Mouse (Mus musculus) lung, embryonic 14.5 days (tissue): ENCODE measurements around the gene Trmt1. TPM values are rescaled to one million over a fixed set of nuclear protein-coding genes. Genes with fewer than 3 reads are reported as not detected.

Source experiments
- ATAC-seq: fragments of 200-750 bp; cut with Nextera tagmentation; 2 replicates; pipeline ENCODE4 v1.8.0; 2017; ENCODE audit warnings: mild to moderate bottlenecking, moderate TSS enrichment, moderate library complexity; ENCODE audit not compliant: insufficient read depth
- DNase-seq: peaks from one replicate; pipeline ENCODE4 v3.0.0-alpha.2; 2015
- H3K27ac ChIP-seq: fragments of 300-500 bp; sonication (generic); 2 replicates; pipeline ENCODE4 v1.5.1; 2014; ENCODE audit warnings: low read depth, mild to moderate bottlenecking, moderate library complexity
- H3K27me3 ChIP-seq: fragments of 300-500 bp; sonication (generic); 2 replicates; pipeline ENCODE4 v1.6.1; 2014; ENCODE audit warnings: low read length, control low read depth; ENCODE audit not compliant: insufficient read depth
- H3K36me3 ChIP-seq: fragments of 300-500 bp; sonication (generic); 2 replicates; pipeline ENCODE4 v1.6.1; 2014; ENCODE audit warnings: control low read depth; ENCODE audit not compliant: insufficient read depth
- H3K4me1 ChIP-seq: fragments of 300-500 bp; sonication (generic); 2 replicates; pipeline ENCODE4 v1.6.1; 2014; ENCODE audit warnings: antibody characterized with exemption, control low read depth; ENCODE audit not compliant: insufficient read depth
- H3K4me2 ChIP-seq: fragments of 300-500 bp; sonication (generic); 2 replicates; pipeline ENCODE4 v1.6.1; 2014; ENCODE audit warnings: mild to moderate bottlenecking
- H3K4me3 ChIP-seq: fragments of 300-500 bp; sonication (generic); 2 replicates; pipeline ENCODE4 v1.5.1; 2014; ENCODE audit warnings: low read depth, low read length
- H3K9ac ChIP-seq: fragments of 300-500 bp; sonication (generic); 2 replicates; pipeline ENCODE4 v1.6.1; 2014
- H3K9me3 ChIP-seq: fragments of 300-500 bp; sonication (generic); 2 replicates; pipeline ENCODE4 v1.6.1; 2016; ENCODE audit warnings: low read depth, low read length, control low read depth
- CTCF ChIP-seq: IDR thresholded peaks from 2 replicates; pipeline ENCODE4 v1.5.1; 2016; ENCODE audit warnings: antibody characterized with exemption, low read depth
- WGBS: fragments of 180-500 bp; shearing (Covaris S2); extraction: QIAGEN DNeasy Blood & Tissue Kit; methylation state at CpG from one replicate; pipeline ENCODE4 v1.1.7; 2014; 5-methylcytosine and 5-hydroxymethylcytosine counted together
- polyA plus RNA-seq: library from polyadenylated mRNA; unstranded; fragments of >200 nt; fragmentation: Nextera tagmentation; extraction: Ambion mirVana; gene quantifications from 2 replicates; pipeline ENCODE4 v1.2.1, GENCODE M21; 2014

Trmt1 gene
- polyA plus RNA-seq, 1 experiment from 2014 or later: 68.6 TPM

DNA sequence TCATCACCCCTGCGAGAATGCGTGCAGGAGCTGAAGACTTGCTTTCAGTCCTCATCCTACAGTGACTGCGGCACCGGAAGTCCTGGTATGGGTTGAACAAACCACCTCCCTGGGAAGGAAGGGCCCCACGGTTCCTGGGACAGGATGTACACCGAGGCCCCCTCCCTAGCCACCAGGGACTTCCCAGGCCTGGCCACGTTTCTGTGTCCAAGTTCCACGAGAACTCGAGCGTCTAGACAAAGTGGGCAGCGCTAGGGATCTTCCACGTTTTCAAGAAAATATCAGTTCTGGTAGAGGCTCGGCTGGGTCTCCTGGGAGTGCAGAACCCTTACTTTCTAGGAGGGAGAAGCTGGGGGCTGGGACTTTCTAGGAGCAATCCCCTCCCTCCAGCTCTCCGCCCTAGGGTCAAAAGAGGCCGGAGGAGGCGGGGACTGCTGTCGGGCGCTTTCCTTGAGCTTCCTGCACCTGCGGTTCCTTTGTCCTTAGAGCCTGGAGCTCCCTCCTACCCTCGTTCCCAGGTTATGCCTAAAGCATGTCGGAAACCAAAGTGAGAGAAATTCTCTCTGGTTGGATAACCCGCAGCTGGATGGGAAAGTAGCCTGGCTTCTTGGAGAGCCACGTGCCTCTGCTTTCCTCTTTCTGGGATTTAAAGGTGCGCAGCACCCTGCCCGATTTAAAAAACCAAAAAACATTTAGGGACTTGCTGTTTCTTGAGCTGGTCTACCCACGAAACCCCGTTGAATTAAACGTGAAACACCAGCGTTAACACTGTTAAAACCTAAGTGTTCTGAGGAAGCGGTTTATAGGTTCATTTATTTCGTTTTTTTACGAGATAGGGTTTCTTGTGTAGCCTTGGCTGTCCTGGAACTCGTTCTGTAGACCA lies 25.9 kb upstream of the Trmt1 start:
- no peak for TF ChIP-seq CTCF
- no peaks in the 10 kb centered on the region for H3K27me3 ChIP-seq
- H3K27ac ChIP-seq: peak overlapping the region; percentile 97
- H3K4me2 ChIP-seq: peak overlapping the region; percentile 89
- ATAC-seq (no peak), DNase-seq (peak; percentile 82)
- H3K36me3 ChIP-seq: no peaks in the 10 kb centered on the region
- peak overlapping the region; percentile 93 for H3K9ac ChIP-seq
- WGBS: 3% methylated on average over 33 of the region's 33 CpGs
- no peaks in the 10 kb centered on the region for H3K9me3 ChIP-seq
- peak overlapping the region; percentile 86 for H3K4me3 ChIP-seq
- H3K4me1 ChIP-seq: peaks cover 28% of the 10 kb centered on the region

DNA sequence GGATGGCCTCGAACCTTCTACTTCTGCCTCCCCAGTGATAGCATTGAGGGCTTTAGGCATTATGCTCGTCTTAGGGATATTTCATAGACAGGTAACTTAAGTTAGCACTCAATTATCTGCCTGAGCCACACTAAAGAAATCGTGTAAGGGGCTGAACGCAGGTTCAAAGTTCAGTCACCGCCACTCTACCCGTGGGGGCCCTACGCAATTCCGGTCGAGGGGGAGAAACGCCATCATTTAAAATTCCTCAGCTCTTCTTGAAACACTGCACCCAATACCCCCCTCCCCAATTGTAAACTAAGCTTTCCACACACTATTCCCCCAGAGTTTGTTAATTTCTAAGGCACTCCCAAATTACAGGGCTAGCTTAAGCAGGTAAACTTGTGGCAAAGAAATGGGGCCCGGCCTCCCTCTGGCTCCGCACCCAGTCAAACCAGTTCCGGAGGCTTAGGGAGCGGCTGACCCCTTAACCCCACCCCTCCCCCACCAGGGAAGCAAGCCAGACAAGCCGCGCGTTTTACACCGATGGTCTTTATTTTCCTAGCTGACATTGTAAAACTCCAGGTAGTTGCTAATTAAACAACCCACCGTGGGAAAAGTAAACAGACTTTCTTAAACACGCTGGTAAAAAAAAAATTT lies 25.2 kb upstream of the Trmt1 start:
- no peak for ATAC-seq
- peak overlapping the region; percentile 86 for H3K4me3 ChIP-seq
- peak; percentile 72 for DNase-seq
- H3K9ac ChIP-seq: peak overlapping the region; percentile 93
- peak overlapping the region; percentile 97 for H3K27ac ChIP-seq
- peaks cover 30% of the 10 kb centered on the region for H3K4me1 ChIP-seq
- no peaks in the 10 kb centered on the region for H3K27me3 ChIP-seq
- H3K9me3 ChIP-seq: no peaks in the 10 kb centered on the region
- TF ChIP-seq CTCF: no peak
- H3K36me3 ChIP-seq: no peaks in the 10 kb centered on the region
- under 1% methylated on average over 20 of the region's 20 CpGs for WGBS
- peak overlapping the region; percentile 89 for H3K4me2 ChIP-seq

DNA sequence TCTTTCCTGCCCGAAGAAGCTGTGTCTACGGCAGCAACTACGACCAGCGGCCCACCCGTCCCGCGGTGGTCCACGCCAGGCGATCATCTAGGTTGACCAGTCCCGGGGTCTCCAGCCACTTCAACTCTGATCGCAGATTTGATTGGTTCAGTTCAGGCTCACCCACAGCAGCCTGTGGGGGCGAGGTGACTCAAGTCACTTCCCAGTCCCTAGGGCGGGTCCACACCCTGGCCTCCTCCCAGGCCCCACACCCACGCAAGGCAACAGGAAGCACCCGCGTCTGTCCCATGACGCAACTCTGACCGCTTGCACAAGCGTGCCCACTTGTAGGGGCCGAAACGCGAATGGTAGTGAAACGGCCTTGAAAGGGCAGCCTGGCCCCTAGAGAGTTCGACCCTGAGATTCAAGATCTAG lies 24.6 kb upstream of the Trmt1 start:
- Histone ChIP-seq H3K4me3 (peak overlapping the region; percentile 86), H3K4me1 (peaks cover 26% of the 10 kb centered on the region), H3K9ac (peak overlapping the region; percentile 93), H3K27me3 (no peaks in the 10 kb centered on the region), H3K27ac (peak overlapping the region; percentile 97), H3K4me2 (peak overlapping the region; percentile 89), H3K36me3 (no peaks in the 10 kb centered on the region), H3K9me3 (no peaks in the 10 kb centered on the region)
- ATAC-seq (0 out of 2 replicates have a peak, but pooled peaks have one; percentile 4), DNase-seq (peak; percentile 84)
- WGBS: under 1% methylated on average over 24 of the region's 24 CpGs
- no peak for TF ChIP-seq CTCF

DNA sequence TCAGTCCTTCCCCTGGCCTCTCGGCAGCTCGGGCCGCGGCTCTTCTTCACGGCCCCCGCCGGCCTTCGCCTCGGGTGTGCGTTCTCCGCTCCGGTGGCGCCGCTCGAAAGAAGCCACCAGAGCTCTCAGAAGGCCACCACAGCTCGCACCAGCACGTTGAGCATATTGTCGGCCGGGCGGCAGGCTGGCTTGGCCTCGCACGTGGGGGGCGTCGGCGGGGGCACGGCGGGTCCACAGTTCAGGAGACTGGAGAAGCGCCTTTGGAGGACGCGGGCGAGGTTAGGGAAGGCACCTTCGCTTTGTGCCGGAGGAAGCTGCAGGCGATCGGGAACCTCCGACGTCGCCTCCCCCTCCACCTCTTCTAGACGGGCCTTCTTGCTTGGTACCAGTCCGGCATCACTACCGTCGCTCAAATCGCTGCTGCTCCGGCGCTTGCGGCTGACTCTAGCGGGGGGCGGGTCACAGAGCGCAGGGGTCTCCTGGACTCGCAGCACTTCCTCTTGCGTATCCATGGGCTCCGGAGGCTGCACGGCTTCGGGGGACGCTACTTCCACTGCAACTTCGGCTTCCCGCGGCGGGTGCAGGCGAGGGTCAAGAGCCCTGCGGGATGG lies 24.0 kb upstream of the Trmt1 start:
- H3K4me3 ChIP-seq: peak overlapping the region; percentile 86
- peak overlapping the region; percentile 89 for H3K4me2 ChIP-seq
- peak overlapping the region; percentile 93 for H3K9ac ChIP-seq
- H3K9me3 ChIP-seq: no peaks in the 10 kb centered on the region
- WGBS: under 1% methylated on average over 61 of the region's 61 CpGs
- TF ChIP-seq CTCF: no peak
- no peaks in the 10 kb centered on the region for H3K27me3 ChIP-seq
- ATAC-seq: 0 out of 2 replicates have a peak, but pooled peaks have one; percentile 4
- no peaks in the 10 kb centered on the region for H3K36me3 ChIP-seq
- H3K27ac ChIP-seq: peak overlapping the region; percentile 97
- H3K4me1 ChIP-seq: peaks cover 20% of the 10 kb centered on the region
- peak; percentile 62 for DNase-seq

DNA sequence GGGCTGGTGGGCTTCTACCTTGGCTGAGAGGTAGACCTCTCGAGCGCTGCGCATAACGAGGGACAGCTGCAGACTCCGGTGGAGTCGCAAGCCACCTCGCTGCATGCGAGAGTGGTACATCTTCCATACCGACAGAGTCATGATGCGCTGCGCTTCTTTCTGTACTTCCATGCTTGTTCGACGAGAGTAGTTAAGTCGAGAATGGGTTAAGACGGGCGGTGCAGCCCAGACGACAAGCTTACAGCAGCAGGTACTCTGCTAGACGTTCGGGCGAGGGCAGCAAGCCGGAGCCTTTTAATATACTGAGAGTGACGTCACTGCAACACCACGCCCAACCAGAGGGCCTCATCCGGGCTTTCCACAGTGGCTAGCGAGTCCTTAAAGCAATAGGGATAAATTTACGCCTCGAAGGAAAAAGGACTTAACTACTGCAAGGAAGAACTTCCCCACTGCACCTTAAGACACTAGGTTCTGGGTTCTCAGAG lies 23.5 kb upstream of the Trmt1 start, which contains the start of gene Ier2:
Gene Ier2, minus strand, starts transcription at position 272 of the 485 bp plus-strand sequence.
- TF ChIP-seq CTCF: no peak
- WGBS: under 1% methylated on average over 27 of the region's 27 CpGs
- peak within 1 kb of the TSS; percentile 93 for H3K9ac ChIP-seq
- H3K27ac ChIP-seq: peak within 1 kb of the TSS; percentile 97
- H3K27me3 ChIP-seq: no peaks in the 10 kb centered on the region
- H3K9me3 ChIP-seq: no peaks in the 10 kb centered on the region
- ATAC-seq (peak; percentile 67), DNase-seq (peak; percentile 99)
- peaks cover 19% of the 10 kb centered on the region for H3K4me1 ChIP-seq
- H3K4me2 ChIP-seq: peak within 1 kb of the TSS; percentile 89
- no peaks in the 10 kb centered on the region for H3K36me3 ChIP-seq
- H3K4me3 ChIP-seq: peak within 1 kb of the TSS; percentile 86

DNA sequence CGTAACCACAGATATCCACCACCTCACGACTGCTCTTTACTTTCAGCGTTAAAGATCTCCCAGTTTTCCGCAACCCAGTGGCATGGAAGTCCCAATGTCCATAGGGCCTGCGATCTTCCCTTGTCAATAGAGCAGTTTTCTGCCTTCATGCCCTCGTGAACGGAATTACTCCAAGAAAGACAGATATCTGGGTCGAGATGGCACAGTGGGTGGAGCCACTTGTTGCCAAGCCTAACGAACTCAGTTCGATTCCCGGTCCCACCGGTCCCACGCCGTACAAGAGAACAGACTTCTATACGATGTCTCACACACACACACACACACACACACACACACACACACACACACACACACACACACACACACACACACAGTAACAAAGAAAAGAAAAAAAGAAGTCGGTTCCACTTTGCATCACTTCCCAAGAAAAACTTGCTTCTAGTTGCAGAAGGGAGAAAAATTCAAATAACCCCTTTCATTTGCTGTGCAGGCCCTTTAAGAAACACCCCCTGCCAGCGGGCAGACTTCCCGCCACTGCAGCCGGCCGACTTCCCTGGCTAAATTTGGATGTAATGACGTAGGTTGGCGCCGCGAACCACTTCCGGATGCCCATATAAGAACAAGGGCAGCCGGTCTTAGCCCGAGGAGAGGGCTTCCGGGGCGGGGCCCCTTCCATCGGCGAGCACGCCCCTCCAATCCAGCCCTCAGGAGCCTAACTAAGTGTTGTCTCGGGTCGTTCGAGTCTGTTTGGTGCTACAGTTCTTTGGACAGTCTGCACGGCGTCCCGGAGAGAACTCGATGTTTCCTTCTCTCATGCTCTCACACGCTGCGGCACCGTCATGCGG lies 22.4 kb upstream of the Trmt1 start:
- Histone ChIP-seq H3K36me3 (peaks cover 6% of the 10 kb centered on the region), H3K9me3 (no peaks in the 10 kb centered on the region), H3K4me2 (peak overlapping the region; percentile 89), H3K4me3 (peak overlapping the region; percentile 86), H3K27ac (peak overlapping the region; percentile 97), H3K9ac (peak overlapping the region; percentile 72), H3K4me1 (peaks cover 19% of the 10 kb centered on the region), H3K27me3 (no peaks in the 10 kb centered on the region)
- 3% methylated on average over 43 of the region's 43 CpGs for WGBS
- ATAC-seq (peak; percentile 81), DNase-seq (peak; percentile 100)
- TF ChIP-seq CTCF: no peak
